Mouse (Mus musculus) heart, embryonic 16.5 days (tissue): ENCODE measurements at regions not wholly inside any gene's neighbourhood (a gene's known extent, or its start where the extent isn't known, plus 50 kb on each side); places are given as distances from the start of the nearest gene placed in this dataset.

Experiments used
- ATAC-seq: fragments of 200-750 bp; cut with Nextera tagmentation; replicated peaks from 2 replicates; pipeline ENCODE4 v1.8.0; 2017; ENCODE audit warnings: moderate number of reproducible peaks; ENCODE audit not compliant: insufficient read depth, low FRiP score; ENCODE audit errors: extremely low read depth
- H3K27ac ChIP-seq: fragments of 300-500 bp; sonication (generic); 2 replicates; pipeline ENCODE4 v1.5.1; 2014; ENCODE audit warnings: mild to moderate bottlenecking, low read length, control low read depth, moderate library complexity
- H3K27me3 ChIP-seq: fragments of 300-500 bp; sonication (generic); 2 replicates; pipeline ENCODE4 v1.6.1; 2014; ENCODE audit warnings: low read length, mixed read lengths; ENCODE audit not compliant: control insufficient read depth, insufficient read depth
- H3K36me3 ChIP-seq: fragments of 300-500 bp; sonication (generic); 2 replicates; pipeline ENCODE4 v1.6.1; 2014; ENCODE audit not compliant: control insufficient read depth, insufficient read depth
- H3K4me1 ChIP-seq: fragments of 300-500 bp; sonication (generic); 2 replicates; pipeline ENCODE4 v1.6.1; 2014; ENCODE audit warnings: low read length, mixed read lengths; ENCODE audit not compliant: control insufficient read depth, insufficient read depth
- H3K4me2 ChIP-seq: fragments of 300-500 bp; sonication (generic); 2 replicates; pipeline ENCODE4 v1.6.1; 2014; ENCODE audit warnings: low read depth, mild to moderate bottlenecking, control low read depth, low read length
- H3K4me3 ChIP-seq: fragments of 300-500 bp; sonication (generic); 2 replicates; pipeline ENCODE4 v1.5.1; 2014; ENCODE audit warnings: mild to moderate bottlenecking, control low read depth, low read length
- H3K9ac ChIP-seq: fragments of 300-500 bp; sonication (generic); 2 replicates; pipeline ENCODE4 v1.6.1; 2014; ENCODE audit warnings: low read length, control low read depth
- H3K9me3 ChIP-seq: fragments of 300-500 bp; sonication (generic); replicated peaks from 2 replicates; pipeline ENCODE4 v1.6.1; 2016; ENCODE audit warnings: low read length; ENCODE audit not compliant: control insufficient read depth
- whole genome bisulfite sequencing: fragments of 180-500 bp; shearing (Covaris S2); extraction: QIAGEN DNeasy Blood & Tissue Kit; methylation state at CpG from one replicate; pipeline ENCODE4 v1.1.7; 2014; 5-methylcytosine and 5-hydroxymethylcytosine counted together

GRCm38 (mm10) chr2:174021538-174021937 is 54.6 kb upstream of the Stx16 start:
- Histone ChIP-seq H3K4me3 (no peak overlapping the region), H3K4me1 (no peaks in the 10 kb centered on the region), H3K36me3 (no peaks in the 10 kb centered on the region), H3K27me3 (no peaks in the 10 kb centered on the region), H3K27ac (no peak overlapping the region), H3K9ac (no peak overlapping the region), H3K9me3 (no peaks in the 10 kb centered on the region), H3K4me2 (no peak overlapping the region)
- ATAC-seq: no peak
- WGBS: 91% methylated on average over 3 of the region's 3 CpGs

GRCm38 (mm10) chr2:174022292-174022691 is 53.8 kb upstream of the Stx16 start:
- Histone ChIP-seq H3K36me3 (no peaks in the 10 kb centered on the region), H3K4me3 (no peak overlapping the region), H3K9me3 (no peaks in the 10 kb centered on the region), H3K27me3 (no peaks in the 10 kb centered on the region), H3K4me2 (no peak overlapping the region), H3K4me1 (no peaks in the 10 kb centered on the region), H3K9ac (no peak overlapping the region), H3K27ac (no peak overlapping the region)
- no peak for ATAC-seq
- WGBS: 66% methylated on average over 4 of the region's 4 CpGs

GRCm38 (mm10) chr2:174025181-174025870 is 50.8 kb upstream of the Stx16 start:
- no peak overlapping the region for H3K9ac ChIP-seq
- H3K9me3 ChIP-seq: no peaks in the 10 kb centered on the region
- no peaks in the 10 kb centered on the region for H3K4me1 ChIP-seq
- H3K4me2 ChIP-seq: no peak overlapping the region
- 60% methylated on average over 8 of the region's 11 CpGs for WGBS
- no peaks in the 10 kb centered on the region for H3K36me3 ChIP-seq
- no peak overlapping the region for H3K4me3 ChIP-seq
- H3K27ac ChIP-seq: no peak overlapping the region
- no peaks in the 10 kb centered on the region for H3K27me3 ChIP-seq
- ATAC-seq: no peak
